Mouse (Mus musculus): ENCODE measurements around the gene Ppib.
A peak's percentile ranks its signal among the peaks of the same experiment; 100 is the strongest.

Ppib gene

DNA sequence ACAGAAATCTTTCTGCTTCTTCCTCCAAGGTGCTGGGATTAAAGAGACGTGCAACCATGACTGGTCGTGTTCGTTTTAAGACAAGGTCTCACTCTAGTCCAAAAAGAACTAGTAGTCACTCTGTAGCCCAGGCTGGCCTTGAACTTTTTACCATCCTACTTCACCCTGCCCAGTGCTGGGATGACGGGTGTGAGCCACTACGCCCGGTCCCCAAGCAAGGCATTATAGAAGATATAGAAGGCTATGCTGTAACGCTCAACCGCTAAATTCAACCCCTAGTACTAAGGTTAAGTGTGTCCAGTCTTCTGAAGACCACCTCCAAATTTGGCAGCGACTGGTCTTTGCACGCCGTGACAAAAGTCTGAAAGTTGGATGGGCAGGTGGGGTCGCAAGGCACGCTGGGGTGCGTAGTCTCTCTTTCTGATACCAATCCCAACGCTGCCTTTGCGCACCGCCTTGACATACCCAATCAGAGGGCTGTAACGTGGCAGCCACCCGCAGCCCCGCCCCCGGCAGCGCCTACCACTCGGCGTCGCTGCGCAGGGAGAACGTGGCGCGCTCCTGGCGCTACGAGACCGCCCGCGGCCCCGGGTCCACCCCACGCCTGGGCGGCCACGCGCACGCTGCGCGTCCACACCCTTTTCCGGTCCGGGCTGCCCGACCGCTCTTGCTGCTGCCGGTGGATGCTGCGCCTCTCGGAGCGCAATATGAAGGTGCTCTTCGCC lies at the start of gene Ppib:
Ppib (plus strand) TSS at position 640 of the 725 bp plus-strand sequence.
- DNase-seq, result peak; percentile 98 to 99

DNA sequence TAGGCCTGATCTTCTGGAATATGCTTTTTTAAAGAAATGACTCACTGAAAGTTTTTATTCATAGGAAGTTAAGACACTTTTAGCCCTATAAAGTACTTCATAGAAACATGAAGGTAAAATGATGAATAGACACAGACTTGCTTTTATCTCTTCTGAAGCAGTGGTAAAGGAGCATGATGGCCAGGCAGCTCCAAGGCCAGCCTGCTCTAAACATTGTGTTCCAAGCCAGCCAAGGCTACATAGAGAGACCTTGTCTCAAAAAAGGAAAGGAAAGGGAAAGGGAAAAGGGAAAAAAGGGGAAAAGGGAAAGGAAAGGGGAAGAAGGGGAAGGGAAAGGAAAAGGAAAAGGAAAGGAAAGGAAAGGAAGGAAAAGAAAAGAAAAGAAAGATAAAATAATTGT lies 39.4 kb upstream of the Ppib start:
- no peak for DNase-seq

DNA sequence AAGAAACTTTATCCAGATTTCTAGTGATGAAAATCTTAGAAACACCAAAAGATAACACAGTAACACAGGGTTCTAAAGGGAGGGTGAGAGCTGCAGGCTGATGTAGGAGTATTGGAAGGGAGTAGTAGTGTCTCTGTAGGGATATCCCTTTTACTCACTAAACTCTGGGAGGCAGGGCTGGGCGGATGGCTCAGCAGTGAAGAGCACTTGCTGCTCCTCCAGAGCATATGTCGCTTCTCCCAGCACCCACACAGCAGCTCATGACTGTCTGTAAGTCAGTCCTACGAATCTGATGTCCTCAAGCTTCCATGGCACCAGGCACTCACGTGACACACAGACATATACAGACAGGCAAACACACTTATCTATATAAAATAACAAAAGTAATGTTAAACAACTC lies 21.9 kb upstream of the Ppib start:
- DNase-seq, result no peak

DNA sequence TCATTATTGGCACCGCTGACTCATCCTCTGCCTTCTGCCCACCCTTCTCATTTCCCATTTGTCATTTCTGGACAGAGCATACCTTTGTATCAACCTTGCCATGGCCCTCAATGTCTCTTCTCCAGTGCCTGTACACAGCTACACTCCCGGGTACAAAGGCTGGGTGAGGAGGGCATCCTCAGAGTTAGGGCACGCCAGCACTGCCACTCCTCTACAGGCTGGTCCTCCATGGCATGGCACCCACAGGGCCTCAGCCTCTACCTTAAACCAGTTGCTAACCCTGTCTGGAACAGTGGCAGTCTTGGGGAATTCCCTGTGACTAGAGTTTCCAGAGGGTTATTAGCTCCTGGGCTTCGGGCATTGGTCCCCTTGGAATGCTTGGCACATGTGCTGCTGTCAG lies 21.4 kb upstream of the Ppib start:
- DNase-seq, result no peak

DNA sequence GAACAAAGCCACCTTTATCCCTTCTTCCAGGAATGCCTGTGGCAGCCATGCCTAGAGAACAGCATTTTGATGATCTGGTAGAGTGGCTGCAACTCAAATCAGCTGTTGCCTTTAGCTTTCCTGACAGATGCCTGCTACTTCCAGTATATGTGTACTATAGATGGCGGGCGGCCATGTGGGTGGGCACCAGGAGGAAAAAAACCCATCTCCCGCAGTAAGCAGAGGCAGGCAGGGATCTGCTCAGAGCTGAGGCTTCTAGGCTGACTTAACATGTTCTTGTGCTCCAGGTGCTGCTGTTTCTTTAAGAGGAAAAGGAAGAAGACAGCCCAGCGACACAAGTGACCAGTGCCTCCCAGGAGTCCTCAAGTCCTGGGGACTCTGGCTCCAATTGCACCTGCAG lies 20.7 kb upstream of the Ppib start:
- no peak for DNase-seq

DNA sequence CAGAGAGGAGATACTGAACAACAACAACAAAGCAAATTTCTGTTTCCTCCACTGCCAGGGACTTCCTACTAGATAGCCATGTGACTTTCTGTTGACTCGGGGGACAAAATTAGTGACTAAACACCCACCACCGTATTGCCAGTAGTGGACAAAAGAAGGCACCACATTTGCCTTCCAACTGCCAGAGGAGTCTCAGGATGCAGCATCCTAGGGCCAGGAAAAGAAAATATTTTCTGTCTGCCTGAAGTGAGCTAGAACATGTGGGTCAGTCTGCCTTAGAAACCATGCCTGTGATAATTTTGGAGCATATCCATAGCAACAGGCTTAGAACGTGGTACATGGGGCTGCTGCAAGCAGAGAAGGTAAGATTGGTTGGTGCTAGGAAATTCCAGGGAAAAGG lies 19.2 kb upstream of the Ppib start:
- DNase-seq, result no peak

DNA sequence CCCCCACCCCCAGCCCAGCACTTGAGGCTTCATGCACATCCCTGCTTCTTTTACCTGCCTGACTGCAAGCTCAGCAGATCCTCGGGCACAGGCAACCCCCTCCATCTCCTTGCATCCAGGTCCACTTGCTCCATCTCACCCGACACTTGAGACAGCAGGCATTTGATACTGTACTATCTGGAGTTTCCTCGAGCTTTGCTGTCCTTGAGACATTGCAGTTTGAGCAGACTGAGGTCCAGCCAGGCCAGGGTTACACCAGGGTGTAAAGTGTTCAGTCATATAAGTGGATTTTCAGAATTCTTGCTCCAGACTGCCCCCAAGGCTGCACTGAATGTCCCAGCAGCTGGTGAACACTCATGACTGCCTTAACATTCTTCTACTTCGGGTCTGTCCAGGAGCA lies 17.7 kb upstream of the Ppib start:
- peak; percentile 22 to 56 for DNase-seq

DNA sequence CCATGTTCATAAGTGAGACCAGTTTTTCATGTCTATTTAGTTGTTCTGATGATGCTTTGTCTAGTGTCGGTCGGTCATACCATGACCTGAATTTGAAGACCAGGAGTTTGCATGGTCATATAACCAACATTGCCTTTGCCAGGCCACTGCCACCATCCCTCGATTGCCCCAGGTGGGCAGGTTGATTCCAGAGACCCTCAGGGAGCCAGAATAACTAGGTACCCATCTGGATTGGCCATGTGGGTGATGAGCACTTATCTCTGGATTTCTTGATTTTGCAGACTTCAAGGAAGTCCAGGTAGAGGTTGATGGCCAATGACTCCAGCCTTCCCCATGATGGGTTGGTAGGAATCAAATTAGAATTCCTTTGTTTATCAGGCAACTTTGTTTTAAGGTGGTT lies 16.8 kb upstream of the Ppib start:
- DNase-seq, result no peak

DNA sequence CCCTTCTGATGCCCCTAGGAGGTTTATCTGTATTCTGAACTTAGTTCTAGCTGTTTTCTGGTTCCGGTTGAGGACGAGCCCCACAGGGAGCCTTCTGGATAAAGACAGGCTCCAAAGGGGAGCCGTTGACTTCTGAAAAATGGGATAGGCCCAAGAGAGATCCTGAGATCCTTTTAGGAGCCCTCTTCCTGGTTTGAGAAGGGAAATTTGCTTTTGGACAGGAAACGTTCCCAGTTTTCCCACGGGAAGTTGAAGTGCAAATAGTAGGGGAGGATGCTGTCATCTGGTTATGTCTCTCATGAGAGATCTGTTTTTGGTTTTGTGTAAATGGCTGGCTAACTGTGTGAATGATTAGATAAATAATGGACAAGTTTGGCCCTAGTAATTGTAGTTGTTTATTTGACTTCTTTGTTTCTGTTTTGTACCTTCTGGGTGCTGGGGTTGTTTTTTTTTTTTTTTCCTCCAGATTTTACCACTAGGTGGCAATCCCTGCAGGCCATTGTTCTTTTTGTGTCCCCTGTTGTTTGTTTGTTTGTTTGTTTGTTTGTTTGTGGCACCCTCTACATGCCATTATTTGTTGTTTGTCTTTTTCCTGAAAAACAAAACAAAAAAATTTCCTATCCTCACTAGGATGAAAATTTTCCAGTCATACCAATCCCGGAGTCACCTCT lies 10.0 kb upstream of the Ppib start:
- DNase-seq, result no peak

DNA sequence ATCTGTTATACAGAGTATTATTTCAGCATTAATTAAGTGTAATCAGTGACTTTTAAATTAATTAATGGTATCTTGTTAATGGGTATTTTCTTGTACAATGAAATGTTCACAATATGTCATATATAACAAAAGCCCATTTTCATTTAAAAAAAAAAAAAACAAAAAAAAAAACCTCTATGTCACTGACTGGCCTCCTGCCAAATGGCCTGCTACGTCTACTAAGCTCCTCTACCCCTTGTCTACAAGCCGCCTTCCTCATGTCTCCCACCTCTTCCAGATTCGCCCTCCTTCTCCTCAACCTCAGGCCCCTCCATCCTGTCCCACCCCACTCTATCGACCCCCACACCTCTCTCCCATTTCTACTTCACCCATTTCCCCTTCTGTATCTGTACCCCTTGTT lies 8.5 kb upstream of the Ppib start:
- no peak for DNase-seq

DNA sequence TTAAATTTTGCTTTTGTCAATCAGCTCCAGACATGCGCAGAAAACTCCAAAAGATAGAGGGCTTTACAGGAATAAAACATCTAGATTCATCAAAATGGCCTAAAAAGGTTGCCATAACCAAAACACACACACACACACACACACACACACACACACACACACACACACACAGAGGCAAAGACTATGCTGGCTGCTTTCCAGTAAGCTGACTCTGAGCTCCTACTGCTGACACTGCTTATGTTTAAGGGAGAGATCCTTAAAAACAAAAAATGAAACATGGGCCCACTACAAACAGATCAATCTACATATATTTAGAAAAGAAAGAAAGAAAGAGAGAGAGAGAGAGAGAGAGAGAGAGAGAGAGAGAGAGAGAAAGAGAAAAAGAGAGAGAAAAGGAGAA lies 7.3 kb upstream of the Ppib start:
- DNase-seq, result no peak

DNA sequence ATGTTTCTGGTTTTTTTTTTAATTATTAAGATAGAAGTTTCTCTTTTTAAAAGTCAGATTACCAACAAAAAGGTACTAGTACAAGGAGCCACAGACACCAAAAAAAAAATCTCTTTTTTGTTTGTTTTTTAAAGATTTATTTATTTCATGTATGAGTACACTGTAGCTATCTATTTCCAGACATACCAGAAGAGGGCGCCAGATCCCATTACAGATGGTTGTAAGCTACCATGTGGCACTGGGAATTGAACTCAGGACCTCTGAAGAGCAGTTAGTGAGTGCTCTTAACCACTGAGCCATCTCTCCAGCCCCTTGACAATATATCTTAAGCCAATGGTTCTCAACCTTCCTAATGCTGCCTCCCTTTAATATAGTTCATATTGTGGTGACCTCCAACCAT lies 6.4 kb upstream of the Ppib start:
- no peak for DNase-seq

DNA sequence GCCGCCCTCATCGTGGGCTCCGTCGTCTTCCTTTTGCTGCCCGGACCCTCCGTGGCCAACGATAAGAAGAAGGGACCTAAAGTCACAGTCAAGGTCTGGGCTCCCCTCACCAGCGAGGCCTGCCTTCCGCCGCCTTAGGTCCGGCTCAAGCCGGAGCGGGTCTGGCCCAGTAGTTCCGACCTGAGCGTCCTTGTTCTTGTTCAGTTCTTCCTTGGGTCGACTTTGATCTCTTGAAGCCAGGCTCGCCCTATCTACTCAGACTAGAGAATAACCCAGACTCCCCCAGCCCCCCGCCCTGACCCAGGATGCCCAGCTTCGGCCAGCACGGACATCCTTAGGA lies 256 bp downstream of the Ppib start:
- DNase-seq, result no peak

DNA sequence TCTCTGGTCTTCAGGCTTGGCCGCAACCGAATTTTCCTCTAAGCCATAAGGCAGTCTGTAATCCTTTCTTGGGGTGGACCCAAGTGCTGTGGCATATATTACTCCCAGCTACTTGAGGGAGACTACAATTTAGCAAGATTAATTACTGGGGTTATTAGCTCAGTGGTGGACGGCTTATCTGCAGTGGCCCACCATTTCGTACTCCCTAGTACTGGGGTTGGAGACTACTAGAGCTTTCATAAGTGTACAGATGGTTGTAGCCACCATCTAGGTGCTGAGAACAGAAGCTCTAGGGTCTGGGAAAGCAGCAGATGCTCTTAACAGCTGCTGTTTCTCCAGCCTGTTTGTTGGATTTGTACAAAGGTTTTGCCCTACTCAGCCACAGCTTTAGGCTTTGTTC lies 964 bp downstream of the Ppib start:
- DNase-seq, result no peak

DNA sequence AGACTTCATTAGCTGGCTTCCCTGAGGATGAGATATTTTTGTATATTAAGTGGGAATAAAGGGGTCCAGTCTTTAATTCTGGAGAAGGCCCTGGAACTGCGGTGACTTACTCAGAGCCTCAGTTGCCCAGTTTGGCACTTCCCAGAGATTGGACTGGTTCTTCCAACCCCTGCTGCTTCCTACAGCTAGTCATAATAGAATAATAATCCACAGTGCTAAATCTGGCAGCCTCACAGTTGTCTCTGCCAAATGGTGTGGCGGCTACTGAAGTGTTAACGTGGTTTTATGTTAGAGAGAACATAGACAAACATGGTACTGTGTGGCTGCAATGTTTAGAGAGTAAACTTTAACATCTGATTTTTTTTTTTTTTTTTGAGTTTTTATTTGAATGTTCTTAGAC lies 1.6 kb downstream of the Ppib start:
- DNase-seq, result no peak

DNA sequence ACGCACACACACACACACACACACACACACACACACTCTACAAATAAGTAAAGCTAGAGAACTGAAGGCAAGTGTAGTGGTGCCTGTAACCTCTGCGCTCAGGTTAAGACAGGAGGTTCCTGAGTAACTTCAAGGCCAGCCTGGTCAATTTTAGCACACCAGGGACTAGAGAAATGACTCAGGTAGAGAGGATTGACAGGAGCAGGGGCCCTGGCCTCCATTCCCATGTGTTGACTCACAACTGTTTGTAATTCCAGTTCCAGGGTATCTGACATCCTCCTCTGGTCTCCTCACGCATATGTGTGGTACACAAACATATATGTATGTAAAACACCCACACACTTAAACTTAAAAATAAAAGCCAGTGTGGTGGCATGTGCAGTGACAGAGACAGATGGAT lies 3.4 kb downstream of the Ppib start:
- no peak for DNase-seq

DNA sequence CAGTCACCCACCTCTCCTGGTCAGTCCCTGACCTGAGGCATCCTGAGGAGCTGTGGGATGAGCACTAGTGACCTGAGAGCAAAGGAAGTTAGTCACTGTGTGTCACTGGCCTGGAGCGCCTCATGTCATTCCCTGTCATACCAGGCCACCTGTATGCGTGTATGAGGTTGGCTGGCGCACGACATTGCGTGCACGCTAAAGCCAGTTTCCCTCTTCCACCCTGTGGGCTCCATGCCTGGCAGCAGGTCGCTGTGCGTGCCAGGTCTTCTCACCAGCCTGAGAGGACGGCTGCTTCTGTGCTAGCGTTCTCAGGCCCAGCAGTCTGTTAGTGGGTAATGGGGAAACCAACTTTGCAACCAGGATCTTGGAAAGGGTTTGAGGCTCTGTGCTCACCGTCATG lies 4.3 kb downstream of the Ppib start:
- DNase-seq, result no peak

DNA sequence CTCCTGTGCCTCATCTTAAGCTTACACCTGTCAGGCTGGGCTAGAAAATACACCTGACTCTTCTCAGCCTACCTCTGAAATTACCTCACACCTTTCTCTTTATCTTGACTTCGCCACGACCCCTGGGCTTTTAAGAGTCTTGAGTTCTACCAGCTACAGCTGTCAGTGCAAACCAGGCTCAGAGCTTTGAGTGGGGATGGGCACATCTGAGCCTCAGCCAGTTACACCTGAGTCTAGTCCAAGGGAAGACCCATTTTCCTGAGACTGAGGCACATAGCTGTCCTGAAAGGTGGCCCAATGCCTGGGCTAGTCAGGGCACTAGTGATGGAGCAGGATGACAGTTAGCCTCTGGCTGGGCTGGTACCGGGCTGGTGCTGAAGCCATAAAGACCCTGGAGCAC lies 6.8 kb downstream of the Ppib start:
- no peak for DNase-seq

DNA sequence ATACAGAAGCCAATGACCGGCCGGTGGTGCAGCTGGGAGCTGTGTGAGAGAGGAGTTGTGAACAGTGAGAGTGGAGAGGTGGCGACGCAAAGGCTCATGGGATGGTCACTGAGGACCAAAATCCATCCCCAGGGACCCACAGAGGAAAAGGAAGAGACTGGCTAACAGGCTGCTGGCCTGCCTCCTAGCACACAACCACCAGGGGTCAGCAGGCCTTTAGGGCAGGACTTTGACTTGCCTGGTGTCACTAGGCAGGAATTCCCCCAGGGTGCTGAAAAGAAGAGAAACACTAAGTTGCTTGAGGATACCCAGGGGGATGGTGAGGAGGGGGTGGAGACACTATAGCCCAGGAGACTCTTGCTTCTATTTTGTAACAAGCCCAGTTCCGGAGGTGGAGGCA lies 7.5 kb downstream of the Ppib start:
- peak; percentile 63 to 72 for DNase-seq

DNA sequence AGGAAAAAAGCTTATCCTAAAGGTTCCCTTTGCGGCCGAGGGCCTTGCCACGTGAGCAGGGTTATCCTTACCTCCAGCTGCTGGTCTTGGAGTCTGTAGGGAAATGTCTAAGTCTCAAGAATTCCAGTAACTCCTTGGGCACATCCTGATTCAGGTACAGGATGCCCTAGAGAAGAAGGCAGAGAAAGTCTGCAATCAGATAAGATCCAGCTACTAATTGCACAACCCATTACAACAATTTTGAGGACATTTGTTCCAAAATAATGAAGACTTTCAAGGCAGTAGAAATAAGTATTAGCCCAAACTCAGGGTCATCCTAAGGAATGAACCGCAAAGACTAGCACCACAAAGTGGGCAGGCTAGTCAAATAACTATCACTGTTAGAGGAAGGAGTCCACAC lies 8.0 kb downstream of the Ppib start:
- no peak for DNase-seq

DNA sequence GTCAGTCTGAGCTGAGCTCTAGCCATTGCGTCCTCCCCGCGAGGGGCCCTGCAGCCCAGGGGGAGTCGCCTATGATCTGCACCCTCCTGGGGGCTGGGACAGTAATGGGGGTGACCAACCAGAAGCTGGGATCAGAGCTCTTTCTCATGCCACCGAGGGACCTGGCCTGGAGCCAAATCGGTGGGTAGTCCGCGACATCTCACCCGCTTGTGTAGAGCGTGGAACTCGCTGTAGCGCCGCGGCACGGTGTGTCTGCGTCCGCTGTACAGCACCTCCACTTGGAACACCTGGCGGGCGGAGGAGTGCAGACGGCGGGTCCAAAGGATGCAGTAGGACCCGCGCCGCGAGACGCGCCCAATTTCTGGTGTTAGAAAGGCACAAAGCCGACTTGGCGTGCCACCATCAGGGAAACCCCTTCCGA lies 9.0 kb downstream of the Ppib start:
- DNase-seq, result peak in 1 of 2 experiments; percentile 52

DNA sequence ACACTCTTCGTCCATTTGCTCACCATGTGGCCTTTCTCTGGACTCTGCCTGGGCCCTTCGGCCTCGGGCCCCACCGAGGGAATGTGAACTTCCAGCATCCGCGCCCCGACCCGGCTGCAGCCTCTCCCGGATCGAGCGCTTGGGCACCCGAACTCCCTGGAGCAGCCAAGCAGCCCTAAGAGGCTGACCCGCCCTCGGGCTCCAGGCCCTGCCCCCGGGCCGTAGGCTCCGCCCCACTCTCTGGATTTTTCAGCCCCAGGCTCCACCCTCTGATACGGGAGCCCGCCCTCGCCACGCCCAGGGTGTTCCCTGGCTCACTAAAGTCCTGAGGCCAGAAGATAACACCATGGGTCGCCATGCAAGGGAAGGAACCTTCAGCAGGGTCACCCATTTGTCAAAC lies 9.6 kb downstream of the Ppib start, which contains the start of gene Snx22:
Snx22 (minus strand) TSS at position 137 of the 400 bp plus-strand sequence.
- peak; percentile 91 to 93 for DNase-seq

DNA sequence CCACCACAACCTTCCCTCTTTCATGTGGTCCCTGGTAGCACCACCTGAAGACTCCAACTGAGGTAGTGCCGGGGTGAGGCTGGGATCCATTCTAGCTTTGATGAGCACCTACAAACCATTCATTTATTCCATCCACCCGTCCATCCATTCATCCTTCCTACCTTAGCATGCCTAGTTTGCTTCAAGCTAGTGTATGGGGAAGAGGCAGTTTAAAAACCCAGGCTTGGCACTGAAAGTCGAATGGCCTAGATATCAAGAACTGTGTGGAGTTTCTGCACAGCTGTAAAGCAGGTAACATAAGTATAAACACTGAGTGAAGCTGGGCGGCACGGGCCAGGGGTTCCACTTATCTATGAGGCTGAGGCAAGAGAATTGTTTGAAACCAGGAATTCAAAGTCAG lies 10.1 kb downstream of the Ppib start:
- DNase-seq, result no peak

DNA sequence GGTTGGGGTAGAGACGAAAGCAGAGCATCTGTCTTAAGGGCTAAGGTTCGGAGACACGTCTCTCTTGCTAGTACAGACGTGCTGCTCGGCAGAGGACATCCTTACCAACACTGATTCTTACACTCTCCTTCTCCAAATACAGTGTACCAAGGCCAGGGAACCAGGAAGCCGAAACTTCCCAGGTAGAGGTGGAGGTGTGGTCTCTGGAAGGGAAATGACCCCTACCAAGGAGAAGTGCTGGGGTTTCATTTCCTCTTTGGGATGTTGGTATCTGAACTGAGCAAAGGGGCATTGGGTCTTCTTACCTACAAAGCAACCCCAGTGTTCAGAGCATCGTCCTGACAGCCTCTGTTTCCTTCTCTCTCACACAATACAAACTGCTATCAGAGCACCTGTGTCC lies 12.7 kb downstream of the Ppib start:
- DNase-seq, result no peak

DNA sequence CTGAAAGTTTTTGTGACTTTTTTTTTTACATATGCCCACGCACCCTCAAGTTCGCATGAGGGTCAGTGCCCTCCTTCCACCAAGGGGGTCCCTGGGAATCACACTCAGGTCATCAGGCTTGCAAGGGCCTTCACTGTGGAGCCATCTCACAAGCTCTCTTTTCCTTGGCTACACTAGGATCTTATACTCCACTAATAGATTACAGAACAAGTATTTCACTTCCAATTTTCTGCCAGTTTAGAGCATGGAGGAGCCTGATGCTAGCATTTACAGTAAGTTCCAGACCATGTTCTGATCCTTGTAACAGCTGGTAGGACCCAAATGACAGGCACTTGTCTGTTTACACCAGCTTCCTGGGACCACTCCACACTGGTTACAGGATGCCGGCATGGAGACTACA lies 18.1 kb downstream of the Ppib start:
- DNase-seq, result no peak

All from lung, postnatal 4 days (tissue).